In the genomic region with DNA sequence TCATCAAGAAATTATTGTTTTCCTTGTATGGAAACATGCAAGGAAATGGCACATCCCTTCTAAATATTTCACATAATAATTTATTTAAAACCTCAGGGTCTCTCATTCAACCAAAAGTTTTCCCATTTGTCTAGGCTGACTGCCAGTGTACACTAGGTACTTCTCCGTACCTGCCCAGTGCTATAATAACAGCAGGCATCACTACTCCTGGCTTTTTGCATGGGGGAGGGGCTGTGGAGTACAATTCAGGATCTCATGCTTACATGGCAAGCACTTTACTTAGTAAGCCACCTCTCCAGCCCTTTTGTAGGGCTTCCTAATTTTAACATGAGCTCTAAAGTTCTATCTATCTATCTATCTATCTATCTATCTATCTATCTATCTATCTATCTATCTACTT, we compare ENCODE assay signal across 28 mouse cellular contexts. TPM values are rescaled to one million over a fixed set of nuclear protein-coding genes. Genes with fewer than 3 reads are reported as not detected.
DNase-seq lines count a peak whose midpoint lies in the region; ATAC-seq and TF ChIP-seq lines count a peak whose summit lies in the region.
"Had no signal": no experiment of that assay in that cellular context is flagged by ENCODE, and none has a peak within 500 bp of the region (broad histone marks: within the 10 kb centered on the region; RNA-seq: fewer than 3 reads in every experiment).

No protein-coding gene starts in this region.

- H3K4me1 ChIP-seq in lung, embryonic 16.5 days (replicated peaks; ENCODE audit: control insufficient read depth, insufficient read depth, low read length) = peaks cover 13% of the 10 kb centered on the region
- H3K4me1 ChIP-seq in lung, adult 2 months (ENCODE audit: control insufficient read depth, insufficient read depth, low read length) = peaks cover 2% of the 10 kb centered on the region; the same call in 1 of the 2 replicates
- H3K4me1 ChIP-seq: embryonic facial prominence, embryonic 13.5 days; embryonic facial prominence, embryonic 15.5 days; forebrain, embryonic 10.5 days; forebrain, embryonic 12.5 days had no signal

- peak; percentile 79 for ATAC-seq in lung, embryonic 16.5 days (ENCODE audit: low read depth)
- ATAC-seq: activated CD4-positive, CD25-positive, alpha-beta regulatory T cell, adult 4 months; CD4-positive, CD25-positive, alpha-beta regulatory T cell, adult 4 months; forebrain, embryonic 14.5 days; Patski had no signal

- no peak overlapping the region for H3K9ac ChIP-seq in lung, embryonic 16.5 days (ENCODE audit: low read length)
- H3K9ac ChIP-seq: embryonic facial prominence, embryonic 13.5 days; embryonic facial prominence, embryonic 15.5 days; forebrain, embryonic 12.5 days had no signal

- no peak overlapping the region for H3K4me3 ChIP-seq in lung, embryonic 16.5 days (ENCODE audit: low read length)
- H3K4me3 ChIP-seq in lung, adult 2 months (replicated peaks; ENCODE audit: extremely low read depth, low read depth, low read length) = no peak overlapping the region
- H3K4me3 ChIP-seq: embryonic facial prominence, embryonic 13.5 days; embryonic facial prominence, embryonic 15.5 days; erythroblast, embryonic 14.5 days; forebrain, embryonic 10.5 days; forebrain, embryonic 12.5 days had no signal

- no peak for TF ChIP-seq POLR2A in lung, adult 2 months (IDR thresholded peaks at IDR 0.05; ENCODE audit: borderline replicate concordance, extremely low read depth, low read depth, low read length)

- intact Hi-C loops in heart, postnatal 10 days (cut with DNase I) = no loop called here

- H3K9me3 ChIP-seq in lung, embryonic 16.5 days (ENCODE audit: control insufficient read depth, low read length) = no peaks in the 10 kb centered on the region
- H3K9me3 ChIP-seq: embryonic facial prominence, embryonic 13.5 days; embryonic facial prominence, embryonic 15.5 days; forebrain, embryonic 10.5 days; forebrain, embryonic 12.5 days; G1E had no signal

- H3K4me2 ChIP-seq in lung, embryonic 16.5 days (ENCODE audit: low read depth, low read length) = no peak overlapping the region
- H3K4me2 ChIP-seq: embryonic facial prominence, embryonic 13.5 days; embryonic facial prominence, embryonic 15.5 days; forebrain, embryonic 12.5 days had no signal

- H3K36me3 ChIP-seq in lung, embryonic 16.5 days (ENCODE audit: control insufficient read depth, insufficient read depth, low read length) = no peaks in the 10 kb centered on the region
- H3K36me3 ChIP-seq: embryonic facial prominence, embryonic 13.5 days; embryonic facial prominence, embryonic 15.5 days; forebrain, embryonic 10.5 days; forebrain, embryonic 12.5 days; G1E had no signal

- H3K27me3 ChIP-seq in lung, embryonic 16.5 days (ENCODE audit: control insufficient read depth, insufficient read depth, low read depth, low read length) = no peaks in the 10 kb centered on the region
- H3K27me3 ChIP-seq: embryonic facial prominence, embryonic 13.5 days; embryonic facial prominence, embryonic 15.5 days; forebrain, embryonic 12.5 days; Patski had no signal

- 44% methylated on average over 1 of the region's 1 CpGs for WGBS in lung, embryonic 16.5 days
- 76% methylated on average over 1 of the region's 1 CpGs for WGBS in lung, adult 2 months

- no peak overlapping the region for H3K27ac ChIP-seq in lung, embryonic 16.5 days (ENCODE audit: low read length)
- H3K27ac ChIP-seq: embryonic facial prominence, embryonic 13.5 days; embryonic facial prominence, embryonic 15.5 days; forebrain, embryonic 10.5 days; forebrain, embryonic 12.5 days had no signal

- no peak for TF ChIP-seq CTCF in lung, adult 2 months (IDR thresholded peaks at IDR 0.05; ENCODE audit: insufficient read depth, low read length)

- DNase-seq in heart, adult 11 months = peak; percentile 74
- no peak for DNase-seq in heart, postnatal 10 days
- DNase-seq in lung, adult 2 months = no peak
- peak; percentile 25 for DNase-seq in lung, postnatal 14 days
- peak; percentile 73 for DNase-seq in lung, postnatal 36 days
- no peak for DNase-seq in right cerebral cortex, postnatal 25 days
- no peak for DNase-seq in urinary bladder, postnatal 10 days (ENCODE audit: low spot score)
- DNase-seq: adrenal gland, adult 8-10 months; adrenal gland, postnatal 14 days; adrenal gland, postnatal 36 days; B cell, adult 2 months; cerebellum, adult 18-20 months; cerebellum, adult 8-10 months; cerebellum, adult 9-11 months; cerebellum, postnatal 14 days; cerebellum, postnatal 36 days; embryo, embryonic 11 days had no signal

RNA-seq across cellular contexts. Expression of gene Ctsc, which starts 8.0 kb away (rescaled TPM):
- total RNA-seq in heart, postnatal 10 days (2021) = 10 to 100 TPM; 25.9 to 27.9 TPM
- 181 and 210 TPM in 2 replicates for polyA plus RNA-seq in lung, embryonic 16.5 days (2015; fragmentation: Nextera tagmentation; extraction: Ambion mirVana)
- 181 and 233 TPM in 2 replicates for polyA plus RNA-seq in lung, adult 2 months (2012; rRNA removed)
- polyA plus RNA-seq: G1E had no signal

Comparison
In these comparisons a context has a peak if more than half of its experiments do, and no peak if none do; other contexts are left out.
1. DNase-seq: peak in heart, adult 11 months (single experiment), lung, postnatal 14 days (single experiment) and lung, postnatal 36 days (single experiment); none in heart, postnatal 10 days (0 of 2), lung, adult 2 months (single experiment), right cerebral cortex, postnatal 25 days (single experiment) and urinary bladder, postnatal 10 days (single experiment).